Mouse (Mus musculus) spleen, embryonic (tissue): Measurements from ENCODE around the gene Trim2.

Experiments
- CTCF ChIA-PET: fragments of 350-600 bp; sonication (Branson Sonifier 250); formaldehyde crosslinking; loops from one replicate; lab custom pipeline; 2022; lab: Charles Lee

The Trim2 gene

GRCm38 (mm10) chr3:84306777-84307176 lies at the start of gene Trim2:
Gene Trim2, minus strand, starts transcription at chr3:84306877.
- CTCF ChIA-PET, result interaction anchor here (0.7 kb wide), 1 partner anchor 431 kb away, joined by 3 read pairs; no protein-coding TSS in a partner anchor

- CTCF ChIA-PET, result interaction anchor here (0.6 kb wide), 1 partner anchor 456 kb away, joined by 7 read pairs; no protein-coding TSS in a partner anchor
These were observed 49.4 kb upstream of the Trim2 start for GRCm38 (mm10) chr3:84355930-84356689.

GRCm38 (mm10) chr3:84352353-84353034 lies 45.8 kb upstream of the Trim2 start:
- CTCF ChIA-PET, result interaction anchor here (0.6 to 2.0 kb wide), 3 partner anchors 35 to 194 kb away, joined by 3 to 9 read pairs (median 4); no protein-coding TSS in a partner anchor

- CTCF ChIA-PET, result no interaction called here
These were observed 43.6 kb upstream of the Trim2 start for GRCm38 (mm10) chr3:84350311-84350710.

- CTCF ChIA-PET, result no interaction called here
These were observed 43.1 kb upstream of the Trim2 start for GRCm38 (mm10) chr3:84349771-84350170.

GRCm38 (mm10) chr3:84347426-84347825 lies 40.7 kb upstream of the Trim2 start:
- CTCF ChIA-PET, result no interaction called here

GRCm38 (mm10) chr3:84346456-84347150 lies 39.9 kb upstream of the Trim2 start:
- CTCF ChIA-PET, result no interaction called here

- CTCF ChIA-PET, result interaction anchor here (0.6 to 0.9 kb wide), 2 partner anchors 12 to 67 kb away, joined by 3 read pairs; no protein-coding TSS in a partner anchor
These were observed 38.9 kb upstream of the Trim2 start for GRCm38 (mm10) chr3:84345646-84345980.

GRCm38 (mm10) chr3:84344725-84345645 lies 38.3 kb upstream of the Trim2 start:
- CTCF ChIA-PET, result interaction anchor here (0.6 to 0.9 kb wide), 2 partner anchors 11 to 68 kb away, joined by 3 read pairs; no protein-coding TSS in a partner anchor

- CTCF ChIA-PET, result interaction anchor here (0.6 to 0.7 kb wide), 2 partner anchors 12 to 16 kb away, joined by 3 to 4 read pairs; no protein-coding TSS in a partner anchor
These were observed 36.4 kb upstream of the Trim2 start for GRCm38 (mm10) chr3:84343101-84343500.

GRCm38 (mm10) chr3:84341811-84342210 lies 35.1 kb upstream of the Trim2 start:
- CTCF ChIA-PET, result no interaction called here

- CTCF ChIA-PET, result no interaction called here
These were observed 30.9 kb upstream of the Trim2 start for GRCm38 (mm10) chr3:84337585-84337984.

GRCm38 (mm10) chr3:84336342-84336741 lies 29.7 kb upstream of the Trim2 start:
- CTCF ChIA-PET, result no interaction called here

GRCm38 (mm10) chr3:84335421-84336073 lies 28.9 kb upstream of the Trim2 start:
- CTCF ChIA-PET, result no interaction called here

- CTCF ChIA-PET, result no interaction called here
These were observed 28.2 kb upstream of the Trim2 start for GRCm38 (mm10) chr3:84334771-84335420.

GRCm38 (mm10) chr3:84333400-84334349 lies 27.0 kb upstream of the Trim2 start:
- CTCF ChIA-PET, result interaction anchor here (0.6 to 1.1 kb wide), 2 partner anchors 11 kb away, joined by 3 read pairs; no protein-coding TSS in a partner anchor

GRCm38 (mm10) chr3:84330210-84330609 lies 23.5 kb upstream of the Trim2 start:
- CTCF ChIA-PET, result no interaction called here

GRCm38 (mm10) chr3:84324967-84325441 lies 18.3 kb upstream of the Trim2 start:
- CTCF ChIA-PET, result interaction anchor here (0.6 kb wide), 2 partner anchors 199 to 593 kb away, joined by 4 to 5 read pairs; no protein-coding TSS in a partner anchor
